Mouse (Mus musculus): Measurements from ENCODE around the gene Dars.
A peak's percentile ranks its signal among the peaks of the same experiment; 100 is the strongest.

Gene Dars

DNA sequence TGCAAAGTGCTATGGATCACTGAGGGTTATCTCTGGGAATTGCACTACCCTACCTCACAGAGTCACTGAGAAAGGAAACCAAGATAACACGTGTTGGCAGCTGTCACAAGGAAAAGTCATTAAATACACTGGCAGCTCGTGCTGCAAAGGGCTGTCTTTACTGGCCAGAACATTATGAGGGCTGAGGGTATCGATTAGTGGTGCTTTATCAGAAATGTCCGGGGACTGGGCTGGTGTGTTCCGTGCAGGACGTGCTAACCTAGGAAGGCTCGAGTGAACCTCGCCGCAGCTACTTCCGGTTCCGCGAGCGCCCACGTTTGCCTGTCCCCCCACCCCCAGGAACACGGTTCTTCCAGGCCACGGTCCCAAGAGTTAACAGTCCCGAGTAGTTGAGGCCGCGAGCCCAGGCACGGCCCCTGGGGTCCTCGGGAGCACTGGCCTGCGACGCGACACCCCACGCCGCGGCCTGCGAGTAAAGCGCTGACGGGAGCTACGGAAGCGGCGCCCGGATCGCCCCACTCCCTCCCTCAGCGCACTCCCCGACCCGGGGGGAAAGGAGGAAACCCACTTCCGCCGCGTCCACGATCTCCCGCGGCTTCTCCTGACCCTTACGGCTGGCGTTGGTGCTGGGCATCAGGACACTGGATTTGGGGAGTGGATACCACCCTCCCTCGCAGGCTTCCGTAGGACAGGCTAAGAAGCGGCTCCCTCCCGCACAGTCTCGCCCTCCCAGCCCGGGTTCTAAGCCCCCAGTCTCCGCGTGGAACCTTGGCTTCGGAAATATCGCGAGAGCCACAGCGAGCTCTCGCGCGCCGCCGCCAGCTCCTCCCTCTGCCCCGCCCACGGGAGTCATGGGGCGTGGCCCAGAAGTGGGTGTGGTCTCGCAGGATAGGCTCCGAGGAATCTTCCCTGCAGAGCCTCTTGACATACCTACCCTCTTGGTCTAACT, at the start of gene Dars:
Gene Dars, minus strand, starts transcription at position 785 of the 949 bp plus-strand sequence.
- peak; percentile 90 to 96 for DNase-seq

DNA sequence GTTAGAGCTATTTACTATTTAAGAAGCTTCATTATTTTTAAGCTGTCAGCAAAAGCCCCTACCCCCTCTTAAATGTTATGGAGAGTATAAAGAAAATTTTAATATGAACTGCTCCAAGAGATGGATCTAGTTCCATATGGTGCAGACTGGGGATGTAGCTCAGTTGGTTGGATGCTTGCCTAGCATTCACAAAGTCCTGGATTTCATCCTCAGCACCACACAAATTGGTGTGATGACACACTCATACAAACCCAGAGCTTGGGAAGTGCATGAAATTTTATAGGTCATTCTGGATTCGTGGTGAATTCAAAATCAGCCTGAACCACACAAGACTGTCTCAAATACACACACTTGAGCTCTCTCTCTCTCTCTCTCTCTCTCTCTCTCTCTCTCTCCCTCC, 49.7 kb upstream of the Dars start:
- DNase-seq: no peak

DNA sequence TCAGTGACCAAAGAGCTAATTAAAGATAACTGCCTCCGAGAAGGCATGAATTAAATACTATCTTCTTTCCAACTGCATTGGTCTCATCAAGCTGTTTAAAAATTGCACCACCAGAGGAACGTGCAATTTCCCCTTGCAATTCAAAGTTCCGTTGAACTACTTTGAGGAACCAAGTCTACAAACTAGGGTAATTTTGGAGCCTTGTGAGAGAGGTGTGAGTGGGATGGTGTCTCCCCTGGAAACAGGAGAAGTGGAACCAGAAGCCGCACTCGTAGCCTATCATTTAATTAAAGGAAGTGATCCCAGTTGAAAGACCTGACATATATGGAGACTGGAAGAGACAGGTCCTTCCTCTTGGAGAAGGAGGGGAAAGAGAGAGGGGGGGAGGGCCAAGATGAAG, 46.3 kb upstream of the Dars start:
- DNase-seq: no peak

DNA sequence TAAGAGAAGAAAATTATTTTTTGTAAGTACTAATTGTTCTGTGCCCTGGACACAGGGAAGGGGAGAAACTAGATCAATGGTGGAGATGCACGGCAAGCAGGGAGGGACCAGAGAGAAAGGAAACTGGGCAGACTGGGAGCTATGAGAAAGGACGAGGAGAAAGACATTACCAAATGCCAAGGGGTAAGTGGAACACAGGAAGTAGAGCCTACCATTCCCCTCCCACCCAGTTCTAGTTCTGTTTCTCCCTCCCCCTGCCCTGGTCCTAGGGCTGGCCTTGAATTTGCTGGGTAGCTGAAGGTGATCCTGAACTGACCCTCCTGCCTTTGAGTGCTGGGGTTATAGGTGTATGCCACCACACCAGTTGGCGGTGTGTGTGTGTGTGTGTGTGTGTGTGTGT, 45.2 kb upstream of the Dars start:
- DNase-seq: no peak

DNA sequence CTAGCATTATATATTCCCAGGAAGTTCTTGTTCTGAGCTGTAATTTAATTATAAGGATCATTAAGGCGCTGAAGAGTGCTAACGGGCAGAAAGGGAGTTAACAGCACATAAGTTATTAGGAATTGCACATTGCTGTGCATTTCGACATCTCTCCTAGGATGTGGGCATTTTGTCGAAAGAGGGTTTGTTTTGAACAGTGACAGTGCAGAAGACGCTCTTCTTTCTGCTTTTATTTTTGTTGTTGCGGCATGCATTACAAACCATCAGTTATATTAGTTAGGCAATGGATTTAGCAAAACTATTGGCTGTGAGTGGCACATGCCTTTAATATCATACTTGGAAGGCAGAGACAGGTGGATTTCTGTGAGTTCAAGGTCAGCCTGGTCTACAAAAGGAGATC, 43.6 kb upstream of the Dars start:
- no peak for DNase-seq

DNA sequence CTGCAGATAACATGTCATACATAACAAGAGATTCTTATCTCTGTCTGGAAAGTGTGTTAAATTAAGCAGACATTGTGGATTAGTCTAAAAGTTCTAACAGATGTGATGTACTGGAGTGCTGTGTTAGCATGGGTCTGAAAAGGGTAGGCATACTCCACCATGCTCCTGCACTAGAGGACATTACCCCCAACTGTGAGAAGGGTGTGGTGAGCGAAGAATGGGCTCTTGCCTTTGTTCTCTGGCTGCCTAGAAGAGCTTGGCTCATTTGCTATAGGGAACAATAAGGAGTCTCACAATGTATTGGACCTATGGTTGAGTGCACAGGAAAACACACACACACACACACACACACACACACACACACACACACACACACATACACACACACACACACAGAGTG, 42.3 kb upstream of the Dars start:
- no peak for DNase-seq

- DNase-seq: no peak
These were observed 41.8 kb upstream of the Dars start for GRCm38 (mm10) chr1:128459011-128459410.

GRCm38 (mm10) chr1:128456844-128457445, 39.8 kb upstream of the Dars start:
- DNase-seq: peak; percentile 23 to 62

- no peak for DNase-seq
These were observed 39.1 kb upstream of the Dars start for GRCm38 (mm10) chr1:128456271-128456670.

GRCm38 (mm10) chr1:128452210-128452609, 35.0 kb upstream of the Dars start:
- no peak for DNase-seq

DNA sequence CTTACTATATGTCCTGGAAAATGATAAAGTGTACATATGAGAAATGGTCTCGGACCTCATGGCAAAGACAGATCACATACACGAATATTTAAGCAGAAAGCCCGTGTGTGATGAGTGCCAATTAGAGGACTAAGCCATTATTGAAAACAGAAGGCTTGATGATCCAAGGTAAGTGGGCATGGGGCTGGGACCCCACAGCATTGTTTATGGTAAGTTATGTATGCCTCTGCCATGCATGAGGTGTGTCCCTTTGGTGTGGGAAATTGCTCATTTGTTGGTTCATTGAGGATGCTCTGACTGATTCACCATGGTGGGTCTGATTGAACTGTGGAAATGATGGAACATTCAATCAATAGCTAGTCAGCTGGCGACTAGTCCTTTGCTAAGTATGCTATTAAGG, 34.0 kb upstream of the Dars start:
- DNase-seq: no peak

DNA sequence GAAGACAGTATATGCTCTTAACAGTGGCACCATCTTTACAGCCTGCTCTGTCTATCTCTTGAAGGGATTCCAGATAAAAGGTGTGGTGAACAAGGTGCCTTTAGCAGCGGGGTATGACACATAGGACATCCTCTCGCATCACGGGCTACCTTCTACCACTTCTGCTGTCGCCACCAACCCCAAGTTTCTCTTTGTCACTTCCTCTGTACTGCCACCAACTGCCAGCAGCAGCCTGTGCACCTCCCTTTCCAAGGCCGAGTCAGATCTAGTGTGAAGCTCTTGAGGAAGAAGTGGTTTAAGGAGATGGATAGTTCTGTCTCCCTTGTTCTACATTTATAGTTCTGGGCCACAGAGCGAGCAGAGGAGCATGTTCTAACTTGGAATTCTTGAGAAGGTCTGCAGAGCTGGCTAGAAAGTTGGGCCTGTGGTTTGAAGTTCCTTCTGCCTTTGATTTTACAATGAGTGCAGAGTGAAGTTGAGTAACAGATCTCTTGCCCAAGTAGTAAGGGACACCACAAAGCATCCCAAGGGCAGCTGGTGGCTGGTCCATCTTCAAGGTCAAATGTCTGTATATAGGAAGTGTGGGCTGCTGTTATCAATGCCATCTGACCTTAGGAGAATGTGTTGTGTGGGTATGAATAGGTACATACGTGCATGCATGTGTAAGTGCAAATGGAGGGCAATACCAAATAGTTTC, 30.2 kb upstream of the Dars start:
- DNase-seq: no peak

DNA sequence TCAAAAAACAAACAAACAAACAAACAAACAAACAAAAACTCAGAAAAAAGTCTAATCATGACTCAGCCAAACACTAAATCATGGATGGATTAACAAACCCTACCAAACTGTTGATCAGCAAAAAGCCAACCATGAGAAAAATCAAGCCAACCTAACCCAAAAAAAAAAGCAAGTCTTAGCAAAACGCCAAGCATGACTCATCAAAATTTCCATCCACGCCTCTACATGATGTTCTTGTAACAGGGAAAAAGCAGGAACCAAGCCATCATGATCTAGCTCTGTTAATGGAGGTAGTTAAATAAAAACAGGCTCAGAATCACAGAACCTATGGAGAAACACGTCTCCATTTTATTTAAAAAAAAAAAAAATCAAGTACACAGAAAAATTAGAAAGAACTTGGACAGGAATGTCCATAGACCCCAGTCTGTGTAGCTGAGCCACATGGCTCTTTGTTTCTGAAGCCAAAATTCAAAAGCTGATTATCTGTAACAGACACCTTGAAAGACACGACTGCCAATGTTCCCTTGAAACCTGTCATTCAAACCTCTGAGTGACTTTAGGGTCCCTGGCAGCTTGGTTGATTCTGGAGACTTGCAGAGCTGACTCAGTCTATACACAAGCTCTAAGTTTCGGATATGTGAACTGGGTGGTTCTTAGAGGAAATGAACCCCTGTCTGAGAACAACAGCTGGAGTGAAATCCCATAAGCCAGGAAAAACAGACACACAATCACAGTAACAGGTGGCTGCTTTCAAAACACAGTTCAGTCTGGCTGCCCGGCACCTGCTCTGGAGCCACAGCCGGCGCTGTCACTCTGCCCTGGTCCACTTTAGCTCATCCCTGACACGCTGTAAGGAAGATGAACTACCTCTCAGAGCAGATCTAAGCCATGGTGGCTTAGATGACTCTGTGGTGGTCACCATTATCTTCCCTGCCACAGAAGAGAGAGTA, 27.0 kb upstream of the Dars start:
- no peak for DNase-seq

GRCm38 (mm10) chr1:128441129-128441473, 23.9 kb upstream of the Dars start:
- DNase-seq: no peak

DNA sequence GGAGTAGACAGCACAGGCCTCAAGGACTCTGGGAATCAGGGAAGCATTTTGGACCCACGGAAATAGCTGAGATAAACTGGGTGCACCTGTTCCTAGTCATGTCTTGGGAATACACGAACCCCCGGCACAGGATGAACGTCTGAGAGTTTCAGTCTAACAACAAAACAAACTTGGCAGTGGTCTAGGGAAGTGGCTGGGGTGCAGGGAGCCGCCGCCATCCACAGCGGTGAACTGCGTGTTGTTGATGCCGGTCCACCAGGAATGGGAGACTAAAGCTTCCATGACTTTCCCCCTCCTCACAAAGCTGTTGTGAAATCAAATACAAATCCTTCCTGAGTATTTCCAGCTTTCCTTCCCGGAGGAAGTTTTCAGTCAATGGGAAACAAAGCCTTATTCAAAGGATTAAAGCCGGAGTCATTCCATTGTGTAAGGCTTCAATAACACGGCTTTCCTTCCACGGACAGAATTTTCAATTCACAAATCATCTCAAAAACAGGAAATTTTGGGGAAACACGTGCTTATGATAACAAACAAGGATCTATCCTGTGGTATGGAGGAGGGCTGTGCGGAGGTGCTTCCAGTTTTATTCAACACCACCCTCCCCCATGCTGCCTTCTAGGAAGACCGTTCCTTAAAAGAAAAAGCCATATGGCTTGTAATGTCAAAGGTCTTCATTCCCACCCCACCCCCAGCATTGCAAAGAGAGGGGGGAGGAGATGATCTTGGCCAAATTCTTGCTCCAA, 23.4 kb upstream of the Dars start:
- peak in 1 of 2 experiments; percentile 8 for DNase-seq

GRCm38 (mm10) chr1:128439618-128440017, 22.4 kb upstream of the Dars start:
- no peak for DNase-seq

DNA sequence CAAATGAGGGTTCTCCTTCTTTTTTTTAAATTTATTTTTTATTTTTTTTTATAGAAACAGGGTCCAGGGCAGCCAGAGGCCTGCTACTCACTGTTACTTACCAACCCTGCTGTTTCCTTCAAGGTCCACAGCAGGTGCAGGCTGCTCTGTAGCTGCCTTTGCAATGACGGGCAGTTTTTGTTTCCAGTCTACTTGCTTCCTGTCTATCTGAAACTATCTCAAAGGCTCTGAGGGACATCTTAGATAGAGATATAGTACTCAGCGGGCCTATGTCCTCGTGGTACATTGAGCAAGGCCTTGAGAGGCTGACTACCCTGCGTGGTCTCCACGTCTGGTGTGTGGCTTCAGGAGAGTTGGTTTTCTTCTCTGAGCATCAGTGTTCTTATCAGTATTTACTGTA, 21.4 kb upstream of the Dars start:
- DNase-seq: no peak

DNA sequence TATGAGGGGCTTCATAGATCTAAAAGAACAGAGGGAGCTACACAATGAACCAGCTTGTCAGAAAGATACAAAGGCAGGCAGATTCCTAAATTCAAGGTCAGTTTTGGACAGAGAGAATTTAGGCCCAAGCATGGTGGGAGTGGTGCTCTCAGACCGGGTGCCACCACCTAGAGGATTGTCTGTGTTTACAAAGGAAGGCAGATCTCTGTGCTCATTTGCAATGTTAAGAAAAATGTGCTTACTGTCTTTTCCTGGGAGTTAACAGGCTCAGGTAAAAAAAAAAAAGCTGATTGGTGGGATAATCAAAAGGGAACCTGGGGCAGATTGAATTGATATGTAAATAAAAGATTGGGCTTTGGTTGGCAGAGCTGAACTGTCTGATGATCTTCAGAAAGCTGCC, 20.1 kb upstream of the Dars start:
- DNase-seq: no peak

DNA sequence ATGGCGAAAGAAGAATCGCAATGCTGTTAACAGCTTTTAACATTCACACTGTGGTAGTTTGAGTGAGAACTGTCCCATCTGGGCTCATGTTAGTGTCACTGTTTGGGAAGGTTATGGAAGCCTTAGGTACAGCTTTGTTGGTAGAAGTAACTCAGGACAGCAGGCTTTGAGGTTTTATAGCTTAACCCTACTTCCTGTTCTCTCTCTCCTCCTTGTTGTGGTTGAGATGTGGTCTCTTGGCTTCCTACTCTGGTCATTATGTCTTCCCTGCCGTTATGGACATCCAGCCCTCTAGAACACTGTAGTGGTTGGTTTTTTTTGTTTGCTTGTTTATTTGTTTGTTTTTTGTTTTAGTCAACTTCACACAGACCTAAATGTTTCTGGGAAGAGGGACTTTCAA, 18.8 kb upstream of the Dars start:
- no peak for DNase-seq

DNA sequence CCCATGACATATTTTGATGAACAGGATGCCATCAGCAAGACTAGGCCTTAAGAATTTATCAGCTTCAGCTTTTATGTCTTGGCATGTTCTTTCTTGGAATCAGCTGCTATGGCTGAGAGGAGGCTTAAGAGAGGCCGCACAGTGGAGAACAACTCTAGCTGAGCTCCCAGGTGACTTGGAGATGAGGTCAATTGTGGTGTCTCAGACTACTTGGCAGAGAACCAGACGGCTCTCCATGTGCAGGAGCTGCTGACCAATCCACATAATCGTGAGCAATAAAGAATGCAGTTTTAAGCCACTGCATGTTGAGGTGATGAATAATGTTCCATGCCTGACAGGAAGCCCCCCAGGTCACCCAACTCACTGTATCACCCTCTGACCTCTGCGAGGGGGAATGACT, 18.4 kb upstream of the Dars start:
- no peak for DNase-seq

DNA sequence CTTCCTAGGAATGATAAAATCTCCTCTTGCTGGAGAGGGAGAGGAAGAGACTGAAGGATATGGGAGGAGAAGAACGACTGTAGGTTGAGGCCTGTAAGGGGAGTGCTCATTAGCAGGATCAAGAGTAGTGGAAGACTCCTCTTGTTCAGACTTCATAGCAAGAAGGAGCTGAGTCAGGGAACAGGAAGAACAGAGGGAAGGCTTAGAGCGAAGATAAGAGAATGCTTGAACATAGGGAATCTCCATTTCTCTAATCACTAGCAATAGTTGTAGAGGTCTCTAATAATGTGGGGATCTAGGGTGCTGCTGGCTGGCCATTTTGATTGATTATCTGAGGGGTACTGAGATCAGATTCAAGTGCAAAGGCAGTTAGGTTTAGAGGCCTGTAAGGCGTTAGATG, 7.8 kb upstream of the Dars start:
- no peak for DNase-seq

GRCm38 (mm10) chr1:128417533-128417888, 343 bp upstream of the Dars start:
- DNase-seq: no peak
